Mouse (Mus musculus): ENCODE data around the gene Csf2.
"Not testable (repeated sequence)": the region's sequence is repeated elsewhere in the genome, so short reads cannot be mapped to it uniquely, and the experiment has no call there.

Csf2 gene

GRCm38 (mm10) chr11:54248940-54249717 lies at the start of gene Csf2:
Gene Csf2, minus strand, starts transcription at chr11:54249667.
- DNase-seq, result no peak

GRCm38 (mm10) chr11:54298777-54299176 lies 49.3 kb upstream of the Csf2 start:
- DNase-seq, result no peak

DNA sequence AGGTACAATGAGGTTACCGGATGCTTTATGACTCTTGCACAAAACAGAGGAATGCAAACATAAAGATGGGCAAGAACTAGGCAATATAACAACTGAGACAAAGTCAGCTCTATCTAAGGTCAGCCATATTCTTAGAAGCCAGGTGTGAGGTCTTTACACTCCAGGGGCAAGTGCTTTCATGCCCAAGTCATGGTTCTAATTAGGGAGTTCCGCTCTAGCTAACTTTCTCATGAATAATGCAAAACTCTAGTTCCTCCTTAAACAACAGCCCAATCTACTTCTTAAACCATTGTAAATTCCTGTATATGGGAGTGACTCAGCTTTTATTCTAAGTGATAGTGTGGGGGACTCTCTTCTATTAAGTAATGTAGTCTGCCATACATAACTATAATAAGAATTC lies 48.0 kb upstream of the Csf2 start:
- DNase-seq, result not testable (repeated sequence)

DNA sequence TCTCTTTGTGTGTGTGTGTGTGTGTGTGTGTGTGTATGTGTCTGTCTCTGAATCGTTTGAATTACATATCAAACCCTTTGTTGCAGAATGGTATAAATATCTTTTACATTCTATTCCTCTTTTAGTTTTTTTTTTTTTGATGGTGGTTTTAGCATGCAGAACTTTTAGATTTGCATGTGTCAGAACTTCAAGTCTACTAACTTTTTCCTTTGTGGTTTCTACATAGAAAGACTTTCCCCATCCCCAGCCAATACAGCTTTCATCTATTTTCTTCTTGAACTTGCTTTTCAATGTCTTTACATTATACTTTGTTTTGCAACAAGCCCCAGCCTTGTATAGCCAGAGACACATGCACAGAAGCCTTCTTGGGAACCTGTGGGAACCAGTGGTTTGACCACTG lies 47.3 kb upstream of the Csf2 start:
- DNase-seq, result no peak

DNA sequence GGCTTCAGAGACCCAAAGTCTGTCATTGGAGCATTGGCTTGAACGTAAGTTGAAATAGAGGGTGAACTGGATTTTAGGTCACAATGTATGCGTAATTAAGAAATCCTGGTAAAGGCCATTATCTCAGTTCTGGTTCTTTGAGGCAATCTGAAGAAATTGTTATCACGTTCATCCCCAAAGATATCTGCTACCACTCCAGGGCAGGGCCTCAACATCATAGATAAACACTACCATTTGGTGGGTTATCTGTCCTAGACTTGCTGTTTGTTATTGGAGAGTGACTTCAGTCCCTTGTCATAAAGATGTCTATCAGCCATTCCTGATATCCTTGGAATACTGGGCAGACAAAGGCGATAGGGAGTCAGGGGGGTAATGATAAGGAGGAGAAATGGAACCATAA lies 46.5 kb upstream of the Csf2 start:
- DNase-seq, result no peak

- no peak for DNase-seq
These were observed 44.7 kb upstream of the Csf2 start for GRCm38 (mm10) chr11:54293980-54294807.

- no peak for DNase-seq
These were observed 42.7 kb upstream of the Csf2 start for GRCm38 (mm10) chr11:54292163-54292562.

GRCm38 (mm10) chr11:54287821-54288453 lies 38.5 kb upstream of the Csf2 start:
- no peak for DNase-seq

DNA sequence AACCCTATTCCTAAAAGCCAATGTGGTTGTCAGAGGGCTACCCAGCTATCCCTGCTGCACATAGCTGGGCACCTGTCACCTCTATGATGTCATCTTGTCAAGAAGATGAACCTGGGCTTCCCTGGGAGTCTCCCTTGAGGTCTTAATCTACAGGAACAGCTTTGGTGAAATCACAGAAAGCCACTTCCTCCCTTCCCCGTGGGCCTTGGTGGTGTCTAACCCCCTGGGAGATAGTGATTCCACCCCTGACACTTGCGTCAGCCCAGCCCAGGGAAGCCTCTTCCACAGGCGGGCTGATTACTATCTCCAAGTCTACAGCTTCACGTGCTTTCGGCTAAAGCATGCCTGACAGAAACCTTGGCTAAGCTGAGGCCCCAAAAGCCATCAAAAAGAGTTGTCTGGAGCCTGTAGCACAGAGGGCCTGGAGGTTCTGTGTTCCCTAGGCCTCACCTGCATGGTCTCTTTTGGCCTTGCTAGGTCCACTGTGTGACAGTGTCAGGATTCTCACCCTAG lies 22.0 kb upstream of the Csf2 start:
- no peak for DNase-seq

DNA sequence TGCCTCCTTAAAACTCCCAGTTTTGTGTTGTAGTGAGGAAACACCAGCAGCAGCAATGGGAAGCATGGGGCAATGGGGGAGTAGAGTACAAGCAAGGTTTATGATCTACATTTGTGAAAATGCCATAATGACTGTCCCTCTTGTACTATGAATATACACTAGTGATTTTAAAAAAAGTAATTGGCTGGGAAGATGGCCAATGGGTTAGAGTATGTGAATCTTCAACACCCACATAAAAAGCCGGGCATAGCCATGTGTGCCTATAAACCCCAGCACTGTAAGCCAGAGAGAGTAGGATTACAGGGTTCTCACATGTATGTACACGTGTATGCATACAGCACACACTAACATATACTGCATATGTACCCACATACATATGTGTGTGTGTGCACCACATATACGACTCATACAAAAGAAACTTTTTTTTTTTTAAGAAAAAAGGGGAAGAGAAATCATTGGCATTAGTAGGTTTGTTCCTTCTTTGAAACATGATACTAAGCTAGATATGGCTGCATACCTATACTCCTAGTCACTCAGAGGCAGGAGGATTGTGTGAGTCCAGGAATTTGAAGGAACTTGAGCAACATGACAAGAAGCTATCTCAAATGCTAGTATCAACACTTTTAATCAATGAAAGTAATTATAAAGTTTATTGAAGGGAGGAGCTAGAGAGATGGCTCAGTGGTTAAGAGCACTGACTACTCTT lies 19.9 kb upstream of the Csf2 start:
- no peak for DNase-seq

DNA sequence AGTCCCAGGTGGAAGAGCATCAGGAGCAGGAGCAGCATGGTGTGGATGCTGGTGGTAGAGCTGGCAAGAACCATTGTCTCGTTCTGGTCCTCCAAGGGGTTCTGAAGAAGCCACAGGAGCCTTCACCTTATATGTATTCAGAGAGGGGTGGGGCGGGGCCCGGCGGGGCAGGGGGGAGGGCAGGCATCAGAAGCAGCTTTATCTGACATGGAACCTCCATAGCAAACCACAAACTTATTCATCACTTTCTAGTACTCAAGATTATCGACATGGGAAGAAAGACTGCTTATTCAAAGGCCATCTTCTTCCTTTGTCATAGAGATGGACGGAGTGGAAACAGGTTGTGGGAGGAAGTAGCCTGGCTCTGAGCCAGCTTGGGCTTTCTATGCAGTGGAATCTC lies 17.7 kb upstream of the Csf2 start, which contains the start of gene Il3:
Il3 (minus strand) TSS at position 101 of the 400 bp plus-strand sequence.
- no peak for DNase-seq

DNA sequence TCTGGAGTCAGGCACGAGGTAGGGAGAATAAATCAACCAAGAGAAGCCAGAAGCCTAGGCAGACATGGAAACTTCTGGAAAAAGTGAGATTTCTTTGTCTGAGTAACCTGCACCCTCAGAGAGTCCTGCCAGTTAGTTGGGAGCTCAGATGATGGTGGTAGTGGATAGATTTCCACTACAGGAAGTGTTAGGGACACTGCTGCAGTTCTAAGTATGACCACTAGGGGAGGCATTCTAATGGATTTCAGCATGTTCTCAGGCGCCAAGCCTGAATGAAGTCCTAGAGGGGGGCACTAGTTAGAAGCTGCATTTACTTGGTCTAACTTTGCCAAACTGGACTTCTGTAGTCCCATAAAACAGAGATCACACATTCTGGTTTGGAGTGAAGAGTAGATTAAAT lies 15.1 kb upstream of the Csf2 start:
- no peak for DNase-seq

- no peak for DNase-seq
These were observed 14.1 kb upstream of the Csf2 start for GRCm38 (mm10) chr11:54263405-54264031.

DNA sequence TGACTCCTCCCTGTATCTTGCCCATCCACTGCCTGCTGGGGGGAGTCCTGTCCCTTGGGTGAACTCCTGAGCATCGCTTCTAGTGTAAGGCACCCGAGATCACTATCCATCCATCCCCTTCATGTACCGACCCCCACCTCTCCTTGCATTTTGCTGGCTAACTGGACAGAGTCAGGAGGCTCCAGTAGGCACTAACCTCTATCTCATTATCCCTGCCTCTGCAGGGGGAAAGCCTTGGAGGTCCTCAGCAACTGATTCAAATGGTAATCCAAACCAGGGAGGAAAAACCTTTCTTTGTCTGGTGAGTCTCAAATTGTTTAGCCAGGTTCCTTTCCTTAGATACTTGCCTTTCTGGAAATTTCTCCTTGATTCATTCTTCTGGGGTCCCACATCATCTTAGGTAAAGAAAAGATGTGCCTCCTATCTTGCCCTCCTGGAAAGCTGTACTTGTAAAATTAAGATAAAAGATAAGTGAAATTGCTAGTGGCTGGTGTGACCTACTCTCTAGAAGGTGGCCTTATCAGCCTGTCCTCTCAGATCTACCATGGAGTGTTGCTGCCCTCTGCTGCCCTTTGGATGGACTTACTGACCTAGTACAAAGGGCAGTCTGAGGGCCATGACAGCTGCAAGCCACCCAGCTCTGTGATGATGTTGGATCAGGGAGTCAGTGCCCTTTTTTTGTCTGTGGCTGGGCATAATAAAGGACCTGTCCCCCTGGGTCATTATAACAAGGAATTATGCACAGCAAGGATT lies 7.3 kb upstream of the Csf2 start:
- peak; percentile 19 for DNase-seq

GRCm38 (mm10) chr11:54254114-54254513 lies 4.6 kb upstream of the Csf2 start:
- DNase-seq, result no peak

- no peak for DNase-seq
These were observed 1.1 kb upstream of the Csf2 start for GRCm38 (mm10) chr11:54250575-54250974.

- DNase-seq, result no peak
These were observed 281 bp upstream of the Csf2 start for GRCm38 (mm10) chr11:54249748-54250147.

GRCm38 (mm10) chr11:54247251-54247950 lies 2.1 kb downstream of the Csf2 start:
- DNase-seq, result no peak

DNA sequence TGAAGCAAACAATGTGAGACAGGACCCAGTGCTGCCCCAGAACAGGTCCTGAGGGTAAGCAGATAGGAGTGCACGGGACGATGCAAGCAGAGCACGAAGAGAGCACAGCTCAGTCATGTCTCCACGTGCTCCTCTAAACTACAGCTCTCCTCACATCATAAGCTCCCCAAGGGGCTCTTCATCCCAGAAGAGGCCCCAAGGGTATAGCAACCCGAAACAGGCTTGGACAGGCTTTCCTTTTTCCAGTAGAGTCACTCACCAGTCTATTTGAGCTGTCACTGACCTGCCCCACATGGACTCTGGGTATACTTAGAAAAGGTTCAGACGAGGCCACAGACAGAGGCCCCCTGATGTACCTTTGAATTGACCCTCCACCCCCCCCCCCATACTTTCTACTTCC lies 5.0 kb downstream of the Csf2 start:
- DNase-seq, result no peak

GRCm38 (mm10) chr11:54242494-54242893 lies 7.0 kb downstream of the Csf2 start:
- no peak for DNase-seq

GRCm38 (mm10) chr11:54236939-54237338 lies 12.5 kb downstream of the Csf2 start:
- DNase-seq, result no peak
